Mouse (Mus musculus): ENCODE measurements around the gene Itgb8. TPM values are rescaled to one million over a fixed set of nuclear protein-coding genes. Genes with fewer than 3 reads are reported as not detected.

Itgb8 gene
- total RNA-seq, 2 experiments from 2014 or later: not detected

GRCm38 (mm10) chr12:119155566-119155965 lies 83.0 kb downstream of the Itgb8 start:
- no peak for ATAC-seq (replicated peaks; ENCODE audit: low FRiP score, poor library complexity, severe bottlenecking)

DNA sequence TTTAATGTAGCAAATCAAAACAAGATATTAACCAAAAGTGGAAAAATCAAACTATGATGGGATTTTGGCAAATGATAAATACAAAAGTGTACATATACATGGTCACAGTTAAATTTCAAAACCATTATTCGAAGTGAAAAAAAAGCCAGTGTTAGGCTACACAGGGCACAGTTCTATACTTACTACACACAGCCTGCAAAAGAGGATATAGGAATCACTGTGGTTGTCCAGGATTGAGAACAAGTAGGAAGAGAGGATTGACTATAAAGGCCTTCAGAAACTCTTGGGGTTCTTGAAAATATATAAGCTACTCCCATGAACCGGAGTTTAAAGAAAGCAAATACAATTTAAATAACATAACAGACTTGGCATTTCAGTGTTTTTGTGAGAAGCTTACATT lies 87.6 kb downstream of the Itgb8 start:
- ATAC-seq (replicated peaks; ENCODE audit: low FRiP score, poor library complexity, severe bottlenecking): no peak

- no peak for ATAC-seq (replicated peaks; ENCODE audit: low FRiP score, poor library complexity, severe bottlenecking)
These were observed 90.8 kb downstream of the Itgb8 start for GRCm38 (mm10) chr12:119147753-119148152.

GRCm38 (mm10) chr12:119146031-119146430 lies 92.6 kb downstream of the Itgb8 start:
- no peak for ATAC-seq (replicated peaks; ENCODE audit: low FRiP score, poor library complexity, severe bottlenecking)

DNA sequence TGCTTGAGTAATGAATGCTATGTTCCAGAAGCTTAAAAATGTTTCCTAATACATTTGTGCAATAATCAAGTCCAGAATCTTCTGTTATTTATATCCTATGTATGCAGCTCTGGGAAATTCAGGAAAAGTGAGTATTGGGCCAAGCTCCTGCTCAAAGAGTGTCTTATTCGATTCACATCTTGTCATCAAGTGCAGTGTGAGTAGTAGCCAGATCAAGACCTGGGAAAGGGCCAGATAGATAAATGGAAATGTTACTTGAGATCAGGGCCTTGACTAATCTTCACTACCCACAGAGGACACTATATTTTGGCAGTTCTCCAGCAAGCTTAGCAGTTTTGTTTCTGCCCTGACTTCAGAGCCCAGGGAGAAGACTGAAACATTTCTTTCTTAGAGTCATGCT lies 100.7 kb downstream of the Itgb8 start:
- no peak for ATAC-seq (replicated peaks; ENCODE audit: low FRiP score, poor library complexity, severe bottlenecking)

- no peak for ATAC-seq (replicated peaks; ENCODE audit: low FRiP score, poor library complexity, severe bottlenecking)
These were observed 125.0 kb downstream of the Itgb8 start for GRCm38 (mm10) chr12:119113522-119114135.

DNA sequence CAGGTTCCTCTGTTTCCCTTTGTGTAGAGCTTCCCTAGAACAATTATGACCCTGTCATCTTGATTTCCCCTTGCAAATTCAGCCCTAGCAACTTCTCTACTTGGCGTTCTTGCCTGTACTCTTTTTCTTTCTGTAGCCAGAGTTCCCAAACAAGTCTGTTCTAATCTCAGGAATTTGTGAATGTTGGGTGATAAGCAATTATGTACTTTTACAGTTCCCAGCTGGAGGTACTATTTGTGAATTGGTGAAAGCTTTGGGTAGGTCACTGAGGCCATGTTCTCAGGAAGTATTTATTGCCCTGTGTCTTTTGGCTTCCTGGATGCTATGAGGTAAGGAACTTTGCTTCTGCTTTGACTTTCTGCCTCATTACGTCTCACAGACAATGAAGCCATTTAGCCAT lies 128.5 kb downstream of the Itgb8 start:
- ATAC-seq (replicated peaks; ENCODE audit: low FRiP score, poor library complexity, severe bottlenecking): no peak

Other genes with a start within 250 kb of the Itgb8 start
- not detected in 2 replicates for gene Macc1, start 75.5 kb upstream of the Itgb8 start, total RNA-seq (2015; ENCODE audit: low replicate concordance)
- gene Macc1, start 75.5 kb upstream of the Itgb8 start, total RNA-seq (2017; ENCODE audit: low replicate concordance): not detected in 2 replicates